Mouse (Mus musculus) kidney, postnatal 25 days (tissue): ENCODE measurements around the gene Lamp5.

Experiments
- DNase-seq, 2 experiments: peaks; one replicate each; pipeline ENCODE4 v3.0.0; 2021; ENCODE audit warnings: mixed read lengths in 2 of 2

The Lamp5 gene

GRCm38 (mm10) chr2:136051688-136052289, at the start of gene Lamp5:
Gene Lamp5 (plus strand): TSS chr2:136052239.
- no peak for DNase-seq

GRCm38 (mm10) chr2:136003836-136004235, 48.2 kb upstream of the Lamp5 start:
- DNase-seq: no peak

- DNase-seq: no peak
Observed at GRCm38 (mm10) chr2:136006280-136006679, 45.8 kb upstream of the Lamp5 start.

GRCm38 (mm10) chr2:136012759-136013158, 39.3 kb upstream of the Lamp5 start:
- DNase-seq: no peak

- no peak for DNase-seq
Observed at GRCm38 (mm10) chr2:136048464-136048863, 3.6 kb upstream of the Lamp5 start.

- DNase-seq: no peak
Observed at GRCm38 (mm10) chr2:136050793-136051615, 1.0 kb upstream of the Lamp5 start.

- DNase-seq: no peak
Observed at GRCm38 (mm10) chr2:136057861-136058331, 5.9 kb downstream of the Lamp5 start.

GRCm38 (mm10) chr2:136058398-136058797, 6.4 kb downstream of the Lamp5 start:
- no peak for DNase-seq

GRCm38 (mm10) chr2:136059029-136059669, 7.1 kb downstream of the Lamp5 start:
- no peak for DNase-seq

- DNase-seq: no peak
Observed at GRCm38 (mm10) chr2:136064356-136064755, 12.3 kb downstream of the Lamp5 start.

GRCm38 (mm10) chr2:136095978-136096377, 43.9 kb downstream of the Lamp5 start:
- DNase-seq: no peak

- no peak for DNase-seq
Observed at GRCm38 (mm10) chr2:136097143-136097542, 45.1 kb downstream of the Lamp5 start.

GRCm38 (mm10) chr2:136107597-136107996, 55.6 kb downstream of the Lamp5 start:
- no peak for DNase-seq

GRCm38 (mm10) chr2:136108124-136109037, 56.3 kb downstream of the Lamp5 start:
- no peak for DNase-seq

- DNase-seq: no peak
Observed at GRCm38 (mm10) chr2:136109038-136109363, 57.0 kb downstream of the Lamp5 start.

GRCm38 (mm10) chr2:136113374-136113773, 61.3 kb downstream of the Lamp5 start:
- no peak for DNase-seq

GRCm38 (mm10) chr2:136118006-136118405, 66.0 kb downstream of the Lamp5 start:
- no peak for DNase-seq
